Mouse (Mus musculus) cerebellum, adult 2 months (tissue): ENCODE measurements at regions not wholly inside any gene's neighbourhood (a gene's known extent, or its start where the extent isn't known, plus 50 kb on each side); places are given as distances from the start of the nearest gene placed in this dataset.
A peak's percentile ranks its signal among the peaks of the same experiment; 100 is the strongest.

Source experiments
- DNase-seq, 2 experiments: peaks; one replicate each; pipeline ENCODE4 v3.0.0; 2021
- H3K27ac ChIP-seq: fragments of 200-500 bp; 2 replicates; pipeline ENCODE4 v1.5.1; 2012; ENCODE audit warnings: low read length, control low read depth, inconsistent platforms; ENCODE audit not compliant: insufficient read depth
- H3K27me3 ChIP-seq: fragments of 200-500 bp; 2 replicates; pipeline ENCODE4 v1.6.1; 2012; ENCODE audit warnings: inconsistent platforms, mild to moderate bottlenecking, low read length, moderate library complexity; ENCODE audit not compliant: control insufficient read depth, insufficient read depth
- H3K4me1 ChIP-seq: fragments of 200-500 bp; 2 replicates; pipeline ENCODE4 v1.6.1; 2011; ENCODE audit warnings: low read length; ENCODE audit not compliant: control insufficient read depth, insufficient read depth
- H3K4me3 ChIP-seq: fragments of 200-500 bp; replicated peaks from 2 replicates; pipeline ENCODE3; 2011; ENCODE audit warnings: mild to moderate bottlenecking, low read depth, low read length, control low read depth; ENCODE audit not compliant: insufficient read depth
- CTCF ChIP-seq: fragments of 200-500 bp; IDR thresholded peaks from 2 replicates; pipeline ENCODE4 v1.5.1; 2011; ENCODE audit warnings: low read depth, mild to moderate bottlenecking, control low read depth, low read length, moderate library complexity, borderline replicate concordance; ENCODE audit not compliant: insufficient read depth
- POLR2A ChIP-seq: fragments of 200-500 bp; IDR thresholded peaks from 2 replicates; pipeline ENCODE4 v1.6.1; 2011; ENCODE audit warnings: low read length, control low read depth, borderline replicate concordance; ENCODE audit not compliant: insufficient read depth
- WGBS: fragments of 180-500 bp; shearing (Covaris S2); methylation state at CpG from one replicate; pipeline ENCODE4 v1.1.7; 2018; 5-methylcytosine and 5-hydroxymethylcytosine counted together

GRCm38 (mm10) chr6:20982931-20983330 lies 232.4 kb upstream of the Kcnd2 start:
- no peak for DNase-seq
- WGBS = 80% methylated on average over 2 of the region's 2 CpGs

DNA sequence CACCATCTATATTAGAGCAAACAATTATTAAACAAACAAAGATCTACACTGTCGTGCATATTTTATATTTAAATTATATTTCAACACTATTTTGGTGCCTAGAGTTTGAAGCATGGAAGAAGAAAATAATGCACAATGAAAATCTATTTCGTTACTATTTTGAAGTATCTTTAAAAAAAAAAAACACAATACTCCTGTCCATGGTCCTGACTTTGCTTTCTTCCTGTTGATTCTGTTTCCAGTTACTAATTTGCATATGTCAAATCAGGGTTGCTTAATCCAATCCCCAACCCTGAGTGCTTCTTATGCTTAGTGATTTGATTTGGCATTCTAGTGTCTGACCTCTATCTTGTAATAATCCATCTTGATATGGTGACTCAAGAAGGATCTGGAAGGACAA lies 210.2 kb upstream of the Kcnd2 start:
- H3K4me1 ChIP-seq = no peaks in the 10 kb centered on the region
- H3K27ac ChIP-seq = no peak overlapping the region
- DNase-seq = no peak
- 74% methylated on average over 2 of the region's 2 CpGs for WGBS
- no peaks in the 10 kb centered on the region for H3K27me3 ChIP-seq
- TF ChIP-seq CTCF = no peak
- TF ChIP-seq POLR2A = no peak
- H3K4me3 ChIP-seq = no peak overlapping the region

More at GRCm38 (mm10) chr6:20982931-20983330, 232.4 kb upstream of the Kcnd2 start:
- H3K27ac ChIP-seq = no peak overlapping the region
- no peaks in the 10 kb centered on the region for H3K4me1 ChIP-seq
- H3K4me3 ChIP-seq = no peak overlapping the region
- no peaks in the 10 kb centered on the region for H3K27me3 ChIP-seq
- TF ChIP-seq POLR2A (no peak), CTCF (no peak)

DNA sequence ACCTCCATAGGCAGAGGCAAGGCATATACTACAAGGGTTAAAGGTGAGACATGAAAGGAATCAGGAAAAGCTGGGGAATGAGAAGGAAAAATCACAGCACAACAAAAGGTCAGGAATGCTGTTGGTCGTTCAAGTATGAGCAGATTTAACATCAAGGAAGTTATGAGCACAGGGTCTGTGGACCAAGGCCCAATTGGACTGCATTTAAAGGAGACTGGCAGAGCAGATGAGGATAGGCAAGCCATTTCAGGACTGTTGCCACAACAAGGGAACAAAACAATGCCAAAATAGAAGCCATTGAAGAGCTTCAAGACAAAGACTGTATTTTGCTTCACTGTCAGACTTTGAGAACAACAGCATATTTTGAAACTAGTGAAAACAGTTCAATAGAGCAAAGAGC lies 167.4 kb upstream of the Kcnd2 start:
- Histone ChIP-seq H3K27me3 (no peaks in the 10 kb centered on the region), H3K4me1 (no peaks in the 10 kb centered on the region), H3K4me3 (no peak overlapping the region), H3K27ac (no peak overlapping the region)
- no peak for DNase-seq
- 47% methylated on average over 1 of the region's 1 CpGs for WGBS
- TF ChIP-seq CTCF = no peak
- TF ChIP-seq POLR2A = no peak

- Histone ChIP-seq H3K4me3 (no peak overlapping the region), H3K27me3 (no peaks in the 10 kb centered on the region), H3K27ac (no peak overlapping the region), H3K4me1 (no peaks in the 10 kb centered on the region)
- DNase-seq = no peak
- 77% methylated on average over 5 of the region's 5 CpGs for WGBS
- TF ChIP-seq CTCF (no peak), POLR2A (no peak)
These were observed 122.3 kb upstream of the Kcnd2 start for GRCm38 (mm10) chr6:21093015-21093414.

DNA sequence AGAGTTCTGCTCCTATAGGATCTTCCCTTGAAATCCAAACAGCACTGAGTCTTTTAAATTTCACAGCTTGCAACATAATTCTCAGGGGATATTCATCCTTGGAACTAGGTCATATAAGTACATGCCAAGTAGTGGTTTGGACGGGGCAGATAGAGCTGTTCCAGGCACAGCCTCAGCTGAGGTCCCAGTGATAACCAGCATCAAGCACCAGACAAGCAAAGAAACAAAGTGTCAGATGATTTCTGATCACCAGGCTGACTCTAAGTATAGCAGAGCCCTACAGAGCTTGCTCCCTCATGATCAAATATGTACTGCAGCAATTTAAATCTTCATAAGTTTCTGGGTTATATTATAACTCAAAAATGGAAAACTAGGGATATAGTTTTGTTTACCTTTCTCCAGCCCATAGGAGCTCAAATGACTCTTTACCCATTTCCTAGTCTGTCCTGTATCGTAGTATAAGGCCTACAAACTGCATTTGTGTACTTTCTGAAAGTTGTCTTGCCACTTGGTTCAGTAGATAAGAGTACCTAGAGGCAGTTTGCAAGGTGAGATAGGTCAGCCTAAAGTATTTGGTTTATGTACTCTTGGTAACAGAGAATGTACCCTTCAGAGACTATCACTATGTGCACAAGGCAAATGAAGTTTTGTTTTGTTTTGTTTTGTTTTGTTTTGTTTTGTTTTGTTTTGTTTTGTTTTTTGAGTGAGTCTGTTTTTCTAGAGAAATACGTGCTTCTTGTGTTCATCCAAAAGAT lies 103.9 kb upstream of the Kcnd2 start:
- peak in 1 of 2 experiments; percentile 5 for DNase-seq
- 63% methylated on average over 3 of the region's 3 CpGs for WGBS
- no peak for TF ChIP-seq CTCF
- no peak for TF ChIP-seq POLR2A
- no peaks in the 10 kb centered on the region for H3K27me3 ChIP-seq
- no peak overlapping the region for H3K27ac ChIP-seq
- peaks cover 3% of the 10 kb centered on the region; the same call in 1 of the 2 replicates for H3K4me1 ChIP-seq
- H3K4me3 ChIP-seq = no peak overlapping the region

- Histone ChIP-seq H3K27me3 (no peaks in the 10 kb centered on the region), H3K27ac (no peak overlapping the region), H3K4me1 (no peaks in the 10 kb centered on the region), H3K4me3 (no peak overlapping the region)
- DNase-seq = no peak
- WGBS = 45% methylated on average over 1 of the region's 1 CpGs
- no peak for TF ChIP-seq CTCF
- no peak for TF ChIP-seq POLR2A
These were observed 93.2 kb upstream of the Kcnd2 start for GRCm38 (mm10) chr6:21122119-21122518.

DNA sequence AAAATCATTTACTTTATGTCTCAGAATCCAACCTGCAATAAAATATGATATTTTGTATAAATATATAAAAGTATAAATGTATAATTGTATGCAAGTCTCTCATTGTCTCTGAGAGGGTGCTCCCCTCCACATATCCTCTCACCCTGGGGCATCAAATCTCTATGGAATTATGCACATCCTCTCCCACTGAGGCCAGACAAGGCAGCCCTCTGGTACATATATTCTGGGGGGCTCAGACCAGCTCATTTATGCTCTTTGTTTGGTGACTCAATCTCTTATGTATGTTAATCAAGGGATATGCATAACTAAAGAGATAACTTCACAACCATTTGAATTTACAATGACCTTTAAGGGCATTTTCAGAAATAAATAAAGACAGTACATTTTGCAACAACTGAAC lies 92.5 kb upstream of the Kcnd2 start:
- no peak for TF ChIP-seq POLR2A
- no peak for TF ChIP-seq CTCF
- Histone ChIP-seq H3K27me3 (no peaks in the 10 kb centered on the region), H3K4me3 (no peak overlapping the region), H3K4me1 (no peaks in the 10 kb centered on the region), H3K27ac (no peak overlapping the region)
- DNase-seq = no peak
